Mouse (Mus musculus): ENCODE data around the gene Tsc22d1.

GRCm38 (mm10) chr14:76480507-76480906 lies 65.7 kb downstream of the Tsc22d1 start:
- TF ChIP-seq CTCF (IDR thresholded peaks at IDR 0.05; ENCODE audit: low read depth, low read length) (no peak), TAL1 (conservative IDR thresholded peaks at IDR 0.05; ENCODE audit: low read depth, low read length) (no peak)

Measured in G1E (cell line).